Mouse (Mus musculus) heart, postnatal 0 days (tissue): ENCODE results near the gene Pbx4.

Source experiments
- CTCF ChIP-seq: IDR thresholded peaks from 2 replicates; pipeline ENCODE4 v1.5.1; 2016; ENCODE audit warnings: antibody characterized with exemption, control low read depth, low read depth
- EP300 ChIP-seq: IDR thresholded peaks from 2 replicates; pipeline ENCODE4 v1.6.1; 2016; ENCODE audit warnings: antibody characterized with exemption, low read depth

DNA sequence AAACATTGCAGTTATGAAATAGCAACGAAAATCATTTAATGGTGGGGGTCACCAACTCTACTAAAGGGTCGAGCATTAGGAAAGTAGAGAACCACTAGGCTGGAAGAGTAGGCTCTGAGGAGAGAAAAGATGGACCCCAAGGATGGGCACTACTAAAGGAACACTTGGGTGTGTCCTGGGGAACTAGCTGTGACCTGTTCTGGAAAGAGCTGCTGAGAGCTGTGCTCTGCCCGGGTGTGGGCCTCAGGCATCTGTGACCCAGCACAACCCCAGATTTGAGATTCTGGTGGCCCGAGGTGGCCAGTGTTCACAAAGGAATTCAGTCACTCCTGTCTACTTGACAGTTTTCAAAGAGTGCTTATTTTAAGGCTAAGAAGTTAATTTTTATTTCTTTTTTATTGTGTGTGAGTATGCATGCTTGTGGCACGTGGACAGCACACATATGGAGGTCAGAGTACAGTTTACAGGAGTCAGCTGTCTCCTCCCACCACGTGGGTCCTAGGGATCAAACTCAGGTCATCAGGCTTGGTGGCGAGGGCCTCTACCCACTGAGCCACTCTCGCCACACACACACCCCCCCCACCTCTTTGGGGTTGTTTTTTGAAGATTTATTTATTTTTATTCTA is 4.9 kb downstream of the Pbx4 start:
- TF ChIP-seq CTCF: no peak
- TF ChIP-seq EP300: no peak
